ENCODE assay signal across 20 mouse cellular contexts in the genomic region with DNA sequence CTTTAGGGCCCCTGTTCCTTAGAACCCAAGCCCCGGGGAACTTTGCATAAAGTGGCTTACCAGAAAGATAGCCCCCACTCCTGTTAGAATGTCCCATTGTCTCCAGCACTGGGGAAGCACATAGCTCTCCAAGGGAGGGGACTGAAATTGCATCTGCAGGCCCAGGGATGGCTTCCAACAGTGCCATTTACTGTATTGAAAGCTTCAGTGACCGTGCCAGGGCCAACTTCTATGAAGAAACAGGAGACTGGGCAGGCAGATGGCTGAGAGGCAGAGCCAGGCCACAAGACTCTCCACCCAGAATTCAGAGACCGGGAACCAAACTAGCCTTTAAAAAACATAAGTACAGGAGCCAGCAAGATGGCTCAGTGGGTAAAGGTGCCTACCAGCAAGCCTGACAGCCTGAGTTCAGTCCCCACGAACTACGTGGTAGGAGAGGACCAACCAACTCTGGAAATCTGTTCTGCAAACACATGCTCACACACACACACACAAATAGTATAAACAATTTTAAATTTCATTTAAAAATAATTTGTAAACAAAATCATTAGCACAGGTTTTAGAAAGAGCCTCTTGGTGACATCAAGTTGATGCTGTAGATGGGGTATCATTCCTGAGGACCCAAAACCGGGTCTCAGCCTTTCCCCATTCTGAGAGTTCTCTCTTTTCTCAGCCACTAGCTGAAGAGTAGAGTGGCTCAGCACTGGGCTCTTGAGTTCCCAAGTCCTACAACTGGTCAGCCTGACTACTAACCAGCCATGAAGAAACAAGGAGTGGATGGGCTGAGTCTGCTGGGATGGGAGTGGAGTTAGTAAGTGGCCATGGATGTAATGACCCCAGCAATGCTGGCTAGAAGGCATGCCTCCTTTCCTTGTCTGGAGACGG. TPM values are rescaled to one million over a fixed set of nuclear protein-coding genes. Genes with fewer than 3 reads are reported as not detected.
A peak's percentile ranks its signal among the peaks of the same experiment; 100 is the strongest.
DNase-seq lines count a peak whose midpoint lies in the region; ATAC-seq and TF ChIP-seq lines count a peak whose summit lies in the region.
"Had no signal": no experiment of that assay in that cellular context is flagged by ENCODE, and none has a peak within 500 bp of the region (broad histone marks: within the 10 kb centered on the region; RNA-seq: fewer than 3 reads in every experiment).

No protein-coding gene starts in this region.

- no peaks in the 10 kb centered on the region for H3K9me3 ChIP-seq in heart, embryonic 11.5 days (replicated peaks; ENCODE audit: control insufficient read depth, low read length)
- H3K9me3 ChIP-seq in intestine, embryonic 16.5 days (ENCODE audit: control insufficient read depth, low read length) = no peaks in the 10 kb centered on the region
- H3K9me3 ChIP-seq: forebrain, embryonic 13.5 days; hindbrain, embryonic 13.5 days; limb, embryonic 10.5 days; midbrain, embryonic 10.5 days had no signal

- no peak overlapping the region for H3K4me2 ChIP-seq in heart, embryonic 11.5 days
- H3K4me2 ChIP-seq in intestine, embryonic 16.5 days (ENCODE audit: low read depth, low read length) = no peak overlapping the region
- H3K4me2 ChIP-seq: liver, embryonic 11.5 days had no signal

- no peak overlapping the region for H3K9ac ChIP-seq in heart, embryonic 11.5 days (ENCODE audit: low read depth, low read length)
- H3K9ac ChIP-seq in intestine, embryonic 16.5 days (ENCODE audit: low read depth, low read length) = no peak overlapping the region
- H3K9ac ChIP-seq: forebrain, embryonic 13.5 days had no signal

- peak; percentile 85 for DNase-seq in cerebellum, adult 11-12 months
- DNase-seq in cerebellum, adult 8-10 months = no peak
- DNase-seq in heart, adult 11 months = peak; percentile 100
- DNase-seq in layer of hippocampus, adult 2 months (ENCODE audit: low spot score in 2 of 2) = no peak
- no peak for DNase-seq in layer of hippocampus, adult 18-20 months (ENCODE audit: low spot score in 2 of 2)
- DNase-seq in Muller cell, postnatal 12 days (ENCODE audit: inconsistent ontology term) = peak; percentile 67
- DNase-seq: kidney, adult 2 months; kidney, postnatal 4 days; lung, adult 2 months; lung, postnatal 4 days had no signal

- no peak for TF ChIP-seq CTCF in layer of hippocampus, adult 2 months (conservative IDR thresholded peaks at IDR 0.05)

- H3K27ac ChIP-seq in heart, embryonic 11.5 days (ENCODE audit: low read depth, low read length) = no peak overlapping the region
- peak overlapping the region; percentile 74 for H3K27ac ChIP-seq in layer of hippocampus, adult 2 months
- no peak overlapping the region for H3K27ac ChIP-seq in intestine, embryonic 16.5 days (ENCODE audit: low read length)
- H3K27ac ChIP-seq: forebrain, embryonic 13.5 days; hindbrain, embryonic 13.5 days; limb, embryonic 10.5 days; midbrain, embryonic 10.5 days had no signal

- 76% methylated on average over 7 of the region's 7 CpGs for WGBS in heart, embryonic 11.5 days (ENCODE audit: insufficient replicate concordance)
- WGBS in intestine, embryonic 16.5 days = 72% methylated on average over 7 of the region's 7 CpGs

- no peaks in the 10 kb centered on the region for H3K36me3 ChIP-seq in heart, embryonic 11.5 days (ENCODE audit: control insufficient read depth, insufficient read depth, low read length)
- H3K36me3 ChIP-seq in intestine, embryonic 16.5 days (ENCODE audit: control insufficient read depth, insufficient read depth, low read length) = no peaks in the 10 kb centered on the region
- H3K36me3 ChIP-seq: hindbrain, embryonic 13.5 days; limb, embryonic 10.5 days; midbrain, embryonic 10.5 days had no signal

- peaks cover 50% of the 10 kb centered on the region for H3K27me3 ChIP-seq in heart, embryonic 11.5 days (ENCODE audit: control insufficient read depth, insufficient read depth, low read length)
- H3K27me3 ChIP-seq in intestine, embryonic 16.5 days (replicated peaks; ENCODE audit: control insufficient read depth, insufficient read depth, low read length) = peaks cover 22% of the 10 kb centered on the region

- no peak for ATAC-seq in heart, embryonic 11.5 days (replicated peaks; ENCODE audit: insufficient number of reproducible peaks, low FRiP score, low TSS enrichment)
- no peak for ATAC-seq in intestine, embryonic 16.5 days
- ATAC-seq: forebrain, embryonic 13.5 days had no signal

- no peak overlapping the region for H3K4me3 ChIP-seq in heart, embryonic 11.5 days (ENCODE audit: low read depth, low read length)
- no peak overlapping the region for H3K4me3 ChIP-seq in layer of hippocampus, adult 2 months
- no peak overlapping the region for H3K4me3 ChIP-seq in intestine, embryonic 16.5 days (ENCODE audit: low read length)
- H3K4me3 ChIP-seq: forebrain, embryonic 13.5 days had no signal

- peaks cover 8% of the 10 kb centered on the region for H3K4me1 ChIP-seq in heart, embryonic 11.5 days (ENCODE audit: control insufficient read depth, insufficient read depth, low read length)
- H3K4me1 ChIP-seq in intestine, embryonic 16.5 days (ENCODE audit: control insufficient read depth, insufficient read depth, low read length) = peaks cover 13% of the 10 kb centered on the region

RNA-seq across cellular contexts. Expression of gene Thy1, which starts 1.4 kb away (rescaled TPM):
- polyA plus RNA-seq in heart, embryonic 11.5 days (2014; fragmentation: Nextera tagmentation; extraction: Ambion mirVana) = 0.86 and 0.90 TPM in 2 replicates
- total RNA-seq in layer of hippocampus, adult 2 months (2021) = 100 to 1,000 TPM; 854 to 892 TPM
- total RNA-seq in layer of hippocampus, adult 18-20 months (2021) = 100 to 1,000 TPM; 880 to 892 TPM
- 1.8 TPM in 2 replicates for polyA plus RNA-seq in intestine, embryonic 16.5 days (2015; fragmentation: Nextera tagmentation; extraction: Ambion mirVana)
- total RNA-seq: granulocyte monocyte progenitor cell, adult 5-6 weeks had no signal
- polyA plus RNA-seq: midbrain, embryonic 10.5 days had no signal

RNA-seq across cellular contexts. Expression of gene Usp2, which starts 25.1 kb away (rescaled TPM):
- 51.3 and 53.8 TPM in 2 replicates for polyA plus RNA-seq in heart, embryonic 11.5 days (2014; fragmentation: Nextera tagmentation; extraction: Ambion mirVana)
- 10 to 100 TPM; 79.2 to 82.4 TPM for total RNA-seq in layer of hippocampus, adult 2 months (2021)
- total RNA-seq in layer of hippocampus, adult 18-20 months (2021) = 10 to 100 TPM; 77.6 to 79.1 TPM
- 13.2 and 15.6 TPM in 2 replicates for polyA plus RNA-seq in intestine, embryonic 16.5 days (2015; fragmentation: Nextera tagmentation; extraction: Ambion mirVana)

RNA-seq across cellular contexts. Expression of gene Mfrp, which starts 59.8 kb away (rescaled TPM):
- 0.16 TPM in 1 of 2 replicates, not detected in the other for polyA plus RNA-seq in heart, embryonic 11.5 days (2014; fragmentation: Nextera tagmentation; extraction: Ambion mirVana)
- total RNA-seq in layer of hippocampus, adult 2 months (2021) = 1 to 10 TPM in 1 of 2 experiments, not detected in 1; 1.3 TPM
- 1 to 10 TPM in 1 of 2 experiments, under 1 TPM in 1; 0.30 to 1.8 TPM for total RNA-seq in layer of hippocampus, adult 18-20 months (2021)
- 0.18 and 0.24 TPM in 2 replicates for polyA plus RNA-seq in intestine, embryonic 16.5 days (2015; fragmentation: Nextera tagmentation; extraction: Ambion mirVana)
- polyA plus RNA-seq: heart, postnatal 0 days; neural tube, embryonic 14.5 days had no signal

Comparison
In these comparisons a context has a peak if more than half of its experiments do, and no peak if none do; other contexts are left out.
1. DNase-seq: peak in cerebellum, adult 11-12 months (single experiment), heart, adult 11 months (single experiment) and Muller cell, postnatal 12 days (single experiment); none in cerebellum, adult 8-10 months (single experiment), layer of hippocampus, adult 2 months (0 of 2) and layer of hippocampus, adult 18-20 months (0 of 2).